Mouse (Mus musculus) midbrain, embryonic 12.5 days (tissue): Measurements from ENCODE around the gene Tnp2. TPM values are rescaled to one million over a fixed set of nuclear protein-coding genes. Genes with fewer than 3 reads are reported as not detected.
"Not testable (repeated sequence)": the region's sequence is repeated elsewhere in the genome, so short reads cannot be mapped to it uniquely, and the experiment has no call there.

Experiments used
- ATAC-seq: fragments of 200-750 bp; cut with Nextera tagmentation; 2 replicates; pipeline ENCODE4 v1.8.0; 2017; ENCODE audit warnings: low read depth, moderate TSS enrichment, moderate library complexity; ENCODE audit not compliant: low FRiP score
- H3K27ac ChIP-seq: fragments of 300-500 bp; sonication (generic); replicated peaks from 2 replicates; pipeline ENCODE4 v1.5.1; 2016; ENCODE audit warnings: mild to moderate bottlenecking
- H3K27me3 ChIP-seq: fragments of 300-500 bp; sonication (generic); 2 replicates; pipeline ENCODE4 v1.6.1; 2016; ENCODE audit warnings: mild to moderate bottlenecking
- H3K36me3 ChIP-seq: fragments of 300-500 bp; sonication (generic); 2 replicates; pipeline ENCODE4 v1.6.1; 2016
- H3K4me1 ChIP-seq: fragments of 300-500 bp; sonication (generic); 2 replicates; pipeline ENCODE4 v1.6.1; 2016
- H3K4me2 ChIP-seq: fragments of 300-500 bp; sonication (generic); replicated peaks from 2 replicates; pipeline ENCODE4 v1.6.1; 2016; ENCODE audit warnings: mild to moderate bottlenecking, moderate library complexity
- H3K4me3 ChIP-seq: fragments of 300-500 bp; sonication (generic); 2 replicates; pipeline ENCODE4 v1.5.1; 2016; ENCODE audit warnings: mild to moderate bottlenecking
- H3K9ac ChIP-seq: fragments of 300-500 bp; sonication (generic); replicated peaks from 2 replicates; pipeline ENCODE4 v1.6.1; 2016; ENCODE audit warnings: mild to moderate bottlenecking, moderate library complexity
- H3K9me3 ChIP-seq: fragments of 300-500 bp; sonication (generic); 2 replicates; pipeline ENCODE4 v1.6.1; 2016; ENCODE audit warnings: mild to moderate bottlenecking
- WGBS: fragments of 180-500 bp; shearing (Covaris S2); methylation state at CpG from one replicate; pipeline ENCODE4 v1.1.7; 2016; 5-methylcytosine and 5-hydroxymethylcytosine counted together
- polyA plus RNA-seq: library from polyadenylated mRNA; unstranded; fragments of >200 nt; fragmentation: Nextera tagmentation; extraction: Ambion mirVana; gene quantifications from 2 replicates; pipeline ENCODE4 v1.2.1, GENCODE M21; 2016

The Tnp2 gene
- polyA plus RNA-seq, 1 experiment from 2014 or later = not detected

- no peaks in the 10 kb centered on the region for H3K9me3 ChIP-seq
- H3K4me1 ChIP-seq = no peaks in the 10 kb centered on the region
- WGBS = 72% methylated on average over 3 of the region's 3 CpGs
- H3K27ac ChIP-seq = no peak overlapping the region
- H3K27me3 ChIP-seq = no peaks in the 10 kb centered on the region
- H3K9ac ChIP-seq = no peak overlapping the region
- no peak overlapping the region for H3K4me3 ChIP-seq
- H3K36me3 ChIP-seq = no peaks in the 10 kb centered on the region
- no peak overlapping the region for H3K4me2 ChIP-seq
- no peak for ATAC-seq
These were observed 31.5 kb upstream of the Tnp2 start for GRCm38 (mm10) chr16:10819966-10820365.

- Histone ChIP-seq H3K9me3 (no peaks in the 10 kb centered on the region), H3K4me3 (no peak overlapping the region), H3K4me1 (no peaks in the 10 kb centered on the region), H3K4me2 (no peak overlapping the region), H3K9ac (no peak overlapping the region), H3K36me3 (no peaks in the 10 kb centered on the region), H3K27ac (no peak overlapping the region), H3K27me3 (no peaks in the 10 kb centered on the region)
- 83% methylated on average over 4 of the region's 4 CpGs for WGBS
- ATAC-seq = no peak
These were observed 30.2 kb upstream of the Tnp2 start for GRCm38 (mm10) chr16:10818579-10819135.

GRCm38 (mm10) chr16:10814864-10815263 lies 26.4 kb upstream of the Tnp2 start:
- WGBS = 92% methylated on average over 4 of the region's 4 CpGs

GRCm38 (mm10) chr16:10813726-10814125 lies 25.3 kb upstream of the Tnp2 start:
- H3K9me3 ChIP-seq = no peaks in the 10 kb centered on the region
- H3K4me3 ChIP-seq = no peak overlapping the region
- H3K4me2 ChIP-seq = no peak overlapping the region
- no peaks in the 10 kb centered on the region for H3K4me1 ChIP-seq
- no peak overlapping the region for H3K27ac ChIP-seq
- no peak overlapping the region for H3K9ac ChIP-seq
- 78% methylated on average over 4 of the region's 4 CpGs for WGBS
- no peak for ATAC-seq
- no peaks in the 10 kb centered on the region for H3K36me3 ChIP-seq
- H3K27me3 ChIP-seq = no peaks in the 10 kb centered on the region

More at GRCm38 (mm10) chr16:10814864-10815263, 26.4 kb upstream of the Tnp2 start:
- Histone ChIP-seq H3K9me3 (no peaks in the 10 kb centered on the region), H3K4me1 (no peaks in the 10 kb centered on the region), H3K4me3 (no peak overlapping the region), H3K27me3 (no peaks in the 10 kb centered on the region), H3K27ac (no peak overlapping the region), H3K36me3 (no peaks in the 10 kb centered on the region), H3K9ac (no peak overlapping the region), H3K4me2 (no peak overlapping the region)
- ATAC-seq = no peak

GRCm38 (mm10) chr16:10812865-10813371 lies 24.5 kb upstream of the Tnp2 start, which contains the start of gene Gm11172:
Gene Gm11172, plus strand, starts transcription at chr16:10812915.
- Histone ChIP-seq H3K4me1 (no peaks in the 10 kb centered on the region), H3K27ac (no peak within 1 kb of the TSS), H3K27me3 (no peaks in the 10 kb centered on the region), H3K9me3 (no peaks in the 10 kb centered on the region), H3K36me3 (no peaks in the 10 kb centered on the region), H3K9ac (no peak within 1 kb of the TSS), H3K4me2 (no peak within 1 kb of the TSS), H3K4me3 (no peak within 1 kb of the TSS)
- ATAC-seq = no peak
- 100% methylated on average over 2 of the region's 2 CpGs for WGBS

GRCm38 (mm10) chr16:10810376-10810775 lies 21.9 kb upstream of the Tnp2 start:
- Histone ChIP-seq H3K27ac (no peak overlapping the region), H3K4me1 (no peaks in the 10 kb centered on the region), H3K36me3 (no peaks in the 10 kb centered on the region), H3K9me3 (no peaks in the 10 kb centered on the region), H3K4me3 (no peak overlapping the region), H3K9ac (no peak overlapping the region), H3K27me3 (no peaks in the 10 kb centered on the region), H3K4me2 (no peak overlapping the region)
- WGBS = 92% methylated on average over 1 of the region's 1 CpGs
- no peak for ATAC-seq

- 86% methylated on average over 10 of the region's 10 CpGs for WGBS
- Histone ChIP-seq H3K4me3 (no peak within 1 kb of the TSS), H3K4me2 (no peak within 1 kb of the TSS), H3K9ac (no peak within 1 kb of the TSS), H3K27ac (no peak within 1 kb of the TSS), H3K4me1 (no peaks in the 10 kb centered on the region), H3K27me3 (no peaks in the 10 kb centered on the region), H3K36me3 (no peaks in the 10 kb centered on the region), H3K9me3 (no peaks in the 10 kb centered on the region)
- ATAC-seq = no peak
These were observed 17.5 kb upstream of the Tnp2 start, which contains the start of gene Prm1 for GRCm38 (mm10) chr16:10805789-10806527. Gene Prm1, minus strand, starts transcription at chr16:10805839.

GRCm38 (mm10) chr16:10802420-10802819 lies 14.0 kb upstream of the Tnp2 start:
- not testable (repeated sequence) for H3K27me3 ChIP-seq, H3K36me3 ChIP-seq, H3K4me2 ChIP-seq, H3K4me3 ChIP-seq, H3K9ac ChIP-seq, H3K27ac ChIP-seq, H3K9me3 ChIP-seq, H3K4me1 ChIP-seq, ATAC-seq
- WGBS = 82% methylated on average over 3 of the region's 3 CpGs

- H3K27ac ChIP-seq = no peak within 1 kb of the TSS
- H3K27me3 ChIP-seq = peaks cover 17% of the 10 kb centered on the region
- H3K9me3 ChIP-seq = no peaks in the 10 kb centered on the region
- H3K9ac ChIP-seq = no peak within 1 kb of the TSS
- no peaks in the 10 kb centered on the region for H3K36me3 ChIP-seq
- no peak for ATAC-seq
- H3K4me3 ChIP-seq = no peak within 1 kb of the TSS
- WGBS = 78% methylated on average over 6 of the region's 6 CpGs
- H3K4me1 ChIP-seq = no peaks in the 10 kb centered on the region
- H3K4me2 ChIP-seq = no peak within 1 kb of the TSS
These were observed 7.6 kb upstream of the Tnp2 start, which contains the start of gene Prm2 for GRCm38 (mm10) chr16:10796034-10796433. Gene Prm2, minus strand, starts transcription at chr16:10796134.

GRCm38 (mm10) chr16:10790702-10791101 lies 2.2 kb upstream of the Tnp2 start, which contains the start of gene Prm3:
Gene Prm3, minus strand, starts transcription at chr16:10790914.
- H3K9me3 ChIP-seq = no peaks in the 10 kb centered on the region
- no peak for ATAC-seq
- H3K9ac ChIP-seq = no peak within 1 kb of the TSS
- no peak within 1 kb of the TSS for H3K4me2 ChIP-seq
- no peak within 1 kb of the TSS for H3K4me3 ChIP-seq
- no peak within 1 kb of the TSS for H3K27ac ChIP-seq
- no peaks in the 10 kb centered on the region for H3K36me3 ChIP-seq
- H3K4me1 ChIP-seq = peaks cover 9% of the 10 kb centered on the region
- H3K27me3 ChIP-seq = 0 out of 2 replicates have a peak, but pooled peaks cover under 1% of the 10 kb centered on the region
- WGBS = 76% methylated on average over 9 of the region's 9 CpGs

GRCm38 (mm10) chr16:10788866-10789265 lies 406 bp upstream of the Tnp2 start:
- no peak overlapping the region for H3K9ac ChIP-seq
- no peaks in the 10 kb centered on the region for H3K9me3 ChIP-seq
- H3K27ac ChIP-seq = no peak overlapping the region
- H3K4me1 ChIP-seq = peaks cover 20% of the 10 kb centered on the region
- 50% methylated on average over 4 of the region's 4 CpGs for WGBS
- H3K36me3 ChIP-seq = no peaks in the 10 kb centered on the region
- peaks cover 10% of the 10 kb centered on the region for H3K27me3 ChIP-seq
- no peak overlapping the region for H3K4me2 ChIP-seq
- ATAC-seq = no peak
- no peak overlapping the region for H3K4me3 ChIP-seq

GRCm38 (mm10) chr16:10787548-10788058 lies 857 bp downstream of the Tnp2 start:
- no peak overlapping the region for H3K27ac ChIP-seq
- no peak for ATAC-seq
- H3K4me2 ChIP-seq = no peak overlapping the region
- H3K4me1 ChIP-seq = peaks cover 23% of the 10 kb centered on the region
- WGBS = 88% methylated on average over 7 of the region's 7 CpGs
- H3K36me3 ChIP-seq = no peaks in the 10 kb centered on the region
- H3K9ac ChIP-seq = no peak overlapping the region
- H3K27me3 ChIP-seq = peaks cover 23% of the 10 kb centered on the region
- no peak overlapping the region for H3K4me3 ChIP-seq
- no peaks in the 10 kb centered on the region for H3K9me3 ChIP-seq
